Mouse (Mus musculus) spleen, postnatal 4 days (tissue): Measurements from ENCODE around the gene Chd5.

Experiments
- DNase-seq, 2 experiments: peaks; one replicate each; pipeline ENCODE4 v3.0.0; 2022; ENCODE audit warnings: low spot score in 2 of 2

Chd5 gene

DNA sequence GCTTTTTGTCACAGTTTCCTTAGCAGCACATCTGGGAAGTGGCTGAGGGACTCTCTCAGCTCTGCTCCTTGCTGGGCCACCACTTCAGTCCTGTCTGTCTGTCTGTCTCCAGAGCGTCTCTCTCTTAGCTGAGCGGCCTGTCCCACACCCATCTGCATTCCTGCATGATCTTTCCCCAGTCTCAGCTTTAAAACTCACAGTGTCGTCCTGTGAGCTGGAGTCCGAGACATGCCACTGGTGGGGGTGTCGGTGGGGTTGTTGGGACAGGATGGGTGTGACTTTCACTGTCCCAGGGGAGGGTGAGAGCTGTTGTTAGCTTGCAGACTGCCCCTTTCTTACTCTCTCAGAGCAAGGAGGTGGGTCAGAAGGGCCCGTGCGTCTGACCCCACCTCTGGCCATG lies 17.2 kb downstream of the Chd5 start:
- no peak for DNase-seq

DNA sequence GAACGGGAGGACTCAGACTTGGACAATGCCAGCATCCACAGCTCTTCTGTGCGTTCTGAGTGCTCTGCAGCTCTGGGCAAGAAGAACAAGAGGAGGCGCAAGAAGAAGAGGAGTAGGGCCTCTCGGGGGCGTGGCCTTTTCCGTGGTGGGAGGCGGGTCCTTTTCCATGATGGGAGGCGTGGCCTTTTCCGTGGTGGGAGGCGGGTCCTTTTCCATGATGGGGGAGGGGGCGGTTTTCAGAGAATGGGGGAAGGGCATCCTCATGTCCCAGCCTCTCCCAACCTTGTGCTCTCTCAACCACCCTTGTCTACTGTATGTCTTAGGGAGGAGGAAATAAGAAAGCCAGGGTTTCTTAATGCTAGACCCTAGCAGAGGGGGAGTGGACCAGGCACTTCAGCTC lies 21.2 kb downstream of the Chd5 start:
- DNase-seq = no peak

DNA sequence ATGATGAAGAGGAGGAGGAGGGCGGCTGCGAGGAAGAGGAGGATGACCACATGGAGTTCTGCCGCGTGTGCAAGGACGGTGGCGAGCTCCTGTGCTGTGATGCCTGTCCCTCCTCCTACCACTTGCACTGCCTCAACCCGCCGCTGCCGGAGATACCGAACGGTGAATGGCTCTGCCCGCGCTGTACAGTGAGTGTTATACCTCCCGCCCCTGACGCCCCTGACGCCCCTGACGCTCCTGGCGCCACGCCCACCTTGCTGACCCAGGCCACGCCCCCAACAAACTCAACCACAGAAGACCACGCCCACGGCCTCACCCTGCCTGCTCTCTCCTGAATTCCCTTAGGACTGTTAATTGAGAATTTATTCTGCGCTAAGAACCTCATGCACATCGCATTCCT lies 22.4 kb downstream of the Chd5 start:
- DNase-seq = peak in 1 of 2 experiments; percentile 39

DNA sequence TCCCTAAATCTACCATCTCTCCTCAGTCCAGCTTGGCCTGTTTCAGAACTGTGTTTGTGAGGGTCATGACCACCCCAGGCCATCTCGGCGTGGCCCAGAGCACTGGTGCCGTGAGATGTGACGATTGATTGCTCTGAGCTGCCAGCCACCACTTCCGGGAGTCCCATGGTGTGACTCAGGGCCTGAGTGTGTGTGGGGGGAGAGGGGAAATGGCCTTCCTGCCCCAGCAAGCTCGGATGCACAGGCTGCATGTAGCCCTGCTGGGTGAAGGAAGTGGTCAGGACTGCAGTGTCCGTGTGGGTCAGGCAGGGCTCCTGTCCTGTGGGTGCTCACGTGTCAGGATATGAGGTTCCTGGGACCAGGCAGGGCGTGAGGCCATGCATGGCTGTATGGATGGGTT lies 23.7 kb downstream of the Chd5 start:
- no peak for DNase-seq

DNA sequence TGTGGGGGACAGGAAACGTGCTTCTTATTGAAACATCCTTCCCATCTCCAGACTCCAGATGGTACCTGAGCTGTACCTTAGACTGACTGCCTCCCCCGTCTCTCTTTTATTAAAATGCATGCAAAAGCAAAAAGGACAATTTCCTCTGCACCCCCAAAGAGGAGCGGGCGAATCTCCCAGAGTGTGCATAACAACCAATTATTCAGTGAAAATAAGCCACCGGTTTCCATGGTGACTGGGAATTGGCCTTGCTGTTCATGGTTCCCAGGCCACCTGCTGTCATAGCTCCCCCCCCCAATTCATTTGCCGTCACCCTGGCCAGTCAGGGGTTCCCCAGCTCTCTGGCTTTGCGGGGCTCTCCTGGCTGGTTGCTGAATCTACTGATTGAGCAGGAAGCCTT lies 26.8 kb downstream of the Chd5 start:
- no peak for DNase-seq

DNA sequence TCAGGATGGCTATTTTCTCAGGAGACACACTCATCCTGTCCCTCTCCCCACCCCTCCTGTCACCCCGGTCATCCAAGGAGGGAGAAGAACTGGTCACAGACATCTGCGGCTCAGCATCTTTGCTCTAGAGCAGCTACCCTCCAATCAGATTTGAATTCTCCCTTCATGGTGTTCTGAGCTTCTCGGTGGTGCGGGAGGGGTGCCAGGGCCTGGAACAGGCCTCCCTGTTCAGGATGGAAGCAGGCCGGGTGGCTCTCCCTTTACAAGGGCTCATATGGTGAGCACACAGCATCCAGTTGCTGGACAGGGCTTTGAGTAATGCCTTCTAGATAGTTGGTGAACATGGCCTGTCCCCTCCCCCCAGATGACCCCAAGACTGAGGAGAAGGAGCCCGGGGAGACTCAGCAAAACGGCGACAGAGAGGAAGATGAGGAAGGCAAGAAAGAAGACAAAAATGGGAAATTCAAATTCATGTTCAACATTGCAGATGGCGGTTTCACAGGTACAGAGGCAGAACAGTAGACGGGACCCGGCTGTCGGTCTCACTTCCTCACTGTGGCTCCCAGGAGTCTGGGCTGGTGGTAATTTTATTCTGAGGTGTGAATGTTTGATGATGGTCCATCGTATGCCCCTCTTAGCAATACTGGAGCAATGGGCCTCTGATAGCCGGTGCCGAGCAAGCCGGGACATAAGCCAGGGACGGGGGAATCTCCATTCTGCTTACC lies 44.2 kb downstream of the Chd5 start:
- DNase-seq = no peak

DNA sequence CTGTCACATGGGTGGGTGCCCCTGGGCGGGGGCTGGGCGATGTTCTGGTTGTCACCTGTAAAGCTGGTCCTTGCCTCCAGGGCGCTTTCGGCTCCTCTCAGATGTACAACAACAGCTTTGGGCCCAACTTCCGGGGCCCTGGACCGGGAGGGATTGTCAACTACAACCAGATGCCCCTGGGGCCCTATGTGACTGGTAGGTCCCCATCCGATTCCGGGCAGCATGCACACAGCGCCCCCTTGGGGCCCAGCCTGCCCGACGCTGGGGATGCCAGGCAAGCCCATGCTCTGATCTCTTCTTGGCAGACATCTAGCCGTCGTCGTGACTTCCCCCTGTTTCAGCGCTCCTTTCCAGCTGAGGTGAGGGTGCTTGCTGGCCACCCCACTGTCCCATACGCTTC lies 47.2 kb downstream of the Chd5 start:
- DNase-seq = peak in 1 of 2 experiments; percentile 38

DNA sequence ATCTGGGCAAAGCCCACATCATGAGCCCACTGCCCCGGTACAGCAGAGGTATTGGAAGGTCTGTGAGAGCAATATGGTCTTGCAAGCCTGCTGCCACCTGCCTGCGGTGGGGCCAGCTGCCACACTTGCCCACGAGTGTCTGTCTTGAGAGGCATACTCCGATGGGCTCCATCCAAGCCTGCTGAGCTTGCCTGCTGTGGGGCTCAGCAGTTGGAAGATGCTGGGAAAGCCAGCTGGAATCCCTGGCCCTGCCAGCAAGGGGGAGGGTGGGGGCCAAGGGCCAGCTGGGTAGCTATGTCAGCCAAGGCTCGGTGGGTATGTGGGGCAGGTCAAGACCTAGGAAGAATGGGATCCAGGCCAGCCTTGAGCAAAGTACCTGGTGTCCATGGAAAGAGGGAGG lies 53.7 kb downstream of the Chd5 start:
- no peak for DNase-seq

DNA sequence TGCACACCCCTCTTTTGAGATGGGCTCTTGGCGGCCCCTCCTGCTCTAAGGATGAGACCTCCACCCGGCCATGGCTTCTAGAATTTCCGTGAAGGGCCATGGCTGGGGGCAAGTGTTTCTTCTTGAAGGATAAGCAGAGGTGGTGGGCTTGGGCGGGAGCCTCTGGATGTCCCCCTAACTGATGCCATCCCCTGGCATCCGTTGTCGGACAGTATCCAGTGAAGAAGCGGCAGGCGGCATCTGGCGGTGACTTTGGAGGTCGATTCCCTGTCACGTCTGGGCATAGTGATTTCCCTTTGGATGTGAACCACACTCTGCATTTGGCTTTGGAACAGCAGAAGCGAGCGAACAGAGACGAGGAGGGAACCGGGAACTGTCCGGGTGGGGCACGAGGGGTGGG lies 54.2 kb downstream of the Chd5 start:
- no peak for DNase-seq

DNA sequence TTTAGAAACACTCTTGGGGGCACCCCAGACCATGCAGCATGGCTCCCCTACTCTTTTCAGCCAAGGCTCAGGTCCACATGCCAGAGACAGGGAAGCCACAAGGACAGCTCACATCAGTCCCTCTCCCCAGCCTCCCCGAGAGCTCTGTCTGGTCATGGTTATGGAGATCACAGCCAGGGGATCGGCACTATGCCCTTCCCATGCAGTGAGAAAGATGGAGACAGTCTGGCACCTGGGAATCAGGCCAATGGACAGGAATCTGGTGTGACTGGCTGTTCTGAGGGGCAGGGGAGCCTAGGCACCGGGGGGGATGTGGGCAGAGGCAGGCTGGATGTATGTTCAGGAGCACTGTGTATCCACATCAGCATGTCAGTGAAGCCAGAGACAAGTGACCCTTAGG lies 60.5 kb downstream of the Chd5 start:
- DNase-seq = no peak

DNA sequence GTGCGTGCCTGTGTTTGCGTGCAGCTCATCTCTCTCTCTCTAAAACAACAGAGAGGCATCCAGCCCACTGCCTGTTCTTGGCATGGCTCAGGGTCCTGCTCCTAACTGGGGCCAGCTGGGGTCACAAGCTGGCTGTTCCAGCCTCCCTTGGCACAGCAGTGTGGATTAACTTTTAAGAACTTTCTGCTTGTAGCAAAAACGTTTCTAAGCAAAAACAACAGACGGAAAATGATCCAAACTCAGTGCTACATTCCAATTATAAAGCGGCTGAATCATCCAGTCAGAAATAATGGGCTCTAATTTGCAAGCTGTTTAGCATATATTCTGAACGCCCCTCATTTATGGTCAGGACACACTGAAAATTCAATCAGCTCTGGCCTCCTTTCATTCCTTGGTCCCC lies 66.7 kb downstream of the Chd5 start:
- DNase-seq = no peak

DNA sequence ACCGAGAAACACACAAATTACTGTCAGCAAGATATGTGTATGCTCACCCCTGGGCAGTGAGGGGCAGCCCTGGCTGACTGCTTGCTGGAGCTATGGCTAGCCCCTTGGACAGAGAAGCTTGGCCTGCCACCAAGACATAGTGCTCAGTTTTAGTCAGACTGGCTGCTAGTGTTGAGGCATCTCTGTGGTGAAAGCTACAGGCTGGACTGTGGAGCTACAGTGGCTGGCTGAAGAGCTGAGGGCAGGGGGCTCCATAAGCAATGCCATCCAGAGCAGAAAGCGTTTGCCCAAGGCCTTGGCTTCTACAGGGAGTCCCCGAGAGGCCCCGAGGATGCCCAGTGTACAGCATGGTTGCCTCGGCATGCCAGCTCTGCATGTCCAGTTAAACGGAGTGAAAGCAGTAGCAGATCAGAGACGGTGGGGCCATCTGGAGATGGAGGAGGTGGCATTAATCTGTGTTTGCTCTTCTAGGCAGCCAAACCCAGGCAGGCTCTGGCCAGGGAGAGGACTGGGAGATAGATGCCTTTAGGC lies 67.3 kb downstream of the Chd5 start:
- no peak for DNase-seq

DNA sequence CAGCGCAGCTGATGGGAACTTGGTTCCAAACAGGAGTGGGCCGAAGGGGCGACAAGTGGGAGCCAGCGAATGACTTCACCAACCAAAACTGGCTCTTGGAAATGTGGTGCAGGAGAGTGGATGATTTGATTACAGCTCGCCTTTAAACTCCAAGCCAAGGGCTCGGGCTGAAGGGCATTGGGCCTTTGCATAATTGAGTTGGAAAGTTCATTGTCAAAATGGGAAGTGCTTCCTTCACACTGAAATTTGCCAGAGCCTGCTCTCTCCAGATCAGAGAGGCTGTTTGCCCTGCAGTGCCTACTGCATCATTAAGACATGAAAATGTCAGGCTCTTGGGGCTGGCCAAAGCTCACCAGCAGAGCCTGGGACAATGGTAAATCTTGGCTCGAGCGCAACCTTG lies 68.1 kb downstream of the Chd5 start:
- DNase-seq = no peak

DNA sequence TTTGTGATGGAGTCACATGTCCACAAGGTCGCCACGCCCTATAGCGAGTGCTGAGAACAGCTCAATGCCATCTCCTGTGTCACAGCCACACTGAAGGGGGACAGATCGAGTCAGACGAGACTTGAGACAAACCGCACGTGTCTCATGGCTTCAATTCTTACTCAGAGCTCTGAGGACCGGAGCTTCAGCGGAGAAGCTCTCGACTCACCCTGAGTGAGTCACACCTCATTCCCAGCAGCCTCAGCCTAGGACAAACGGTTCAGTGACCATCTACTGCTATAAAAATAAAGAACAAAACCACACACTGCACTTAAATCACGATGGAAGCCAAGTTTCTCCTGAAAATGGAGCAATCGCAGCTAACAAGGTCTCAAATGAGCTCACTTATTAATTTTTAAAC lies 72.5 kb downstream of the Chd5 start:
- DNase-seq = no peak

DNA sequence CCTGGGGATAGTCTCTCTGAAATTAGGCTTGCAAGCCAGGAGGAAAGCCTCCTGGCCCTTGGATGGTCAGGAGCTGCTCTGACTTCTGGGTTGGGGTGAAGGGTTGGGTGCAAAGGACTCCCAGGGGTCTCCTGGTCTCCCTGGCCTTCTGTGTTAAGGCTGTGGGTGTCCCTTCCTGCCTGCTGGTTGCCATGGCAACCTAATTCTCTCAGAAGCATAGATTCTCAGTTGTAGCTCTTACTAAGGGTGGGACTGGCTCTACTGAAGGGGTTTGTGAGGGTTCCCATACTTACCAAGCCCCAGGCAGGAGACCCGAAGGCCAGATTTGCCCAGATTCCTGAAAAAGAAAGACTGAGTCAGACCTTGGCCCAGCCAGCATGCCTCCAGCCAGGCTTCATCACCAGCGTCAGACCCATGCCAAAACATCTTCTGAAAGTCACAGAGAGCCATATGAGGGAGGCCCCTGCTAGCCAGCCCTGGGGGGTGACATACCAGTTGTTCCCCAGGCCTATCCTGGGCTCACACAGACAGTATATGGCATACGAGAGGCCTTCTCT lies 74.2 kb downstream of the Chd5 start:
- no peak for DNase-seq

DNA sequence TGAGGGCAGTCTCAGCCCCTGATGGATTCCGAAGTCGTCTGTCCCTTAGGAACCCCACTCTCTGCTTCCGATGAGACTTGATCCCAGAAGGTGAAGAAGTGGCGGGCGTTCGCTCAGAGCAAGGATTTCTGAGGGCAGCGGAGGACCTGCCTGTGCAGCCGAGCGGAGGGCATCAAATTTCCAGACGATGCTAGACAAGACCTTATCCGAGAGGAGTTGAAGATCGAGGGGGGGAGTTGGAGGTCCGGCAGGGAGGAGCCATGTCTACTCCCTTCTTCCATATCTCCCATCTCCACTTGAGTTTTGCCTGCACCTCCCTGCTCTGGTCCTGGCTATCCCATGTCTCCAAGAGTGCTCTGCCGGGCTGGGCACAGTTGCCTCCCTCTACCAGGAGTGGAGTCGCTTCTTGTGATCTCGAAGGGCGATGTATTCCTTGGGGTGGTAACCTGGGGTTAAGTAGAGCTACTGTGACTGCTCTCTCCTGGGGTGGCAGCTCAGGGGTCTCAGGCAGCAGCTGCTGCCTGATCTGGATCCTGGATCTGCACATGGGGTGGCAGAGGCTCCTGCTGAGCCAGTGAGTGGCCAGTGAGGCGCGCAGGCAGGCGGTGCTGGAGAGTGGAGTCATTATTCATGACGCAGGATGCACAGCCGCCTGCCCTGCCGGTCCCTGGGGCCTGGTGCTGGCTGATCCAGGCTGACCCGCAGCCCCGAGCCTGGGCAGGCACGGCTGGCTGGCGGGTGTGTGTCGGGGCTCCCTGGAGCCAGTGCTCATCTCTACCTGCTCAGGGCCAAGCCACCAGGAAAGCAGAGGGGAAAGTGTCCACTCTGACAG lies 80.0 kb downstream of the Chd5 start:
- DNase-seq = no peak

DNA sequence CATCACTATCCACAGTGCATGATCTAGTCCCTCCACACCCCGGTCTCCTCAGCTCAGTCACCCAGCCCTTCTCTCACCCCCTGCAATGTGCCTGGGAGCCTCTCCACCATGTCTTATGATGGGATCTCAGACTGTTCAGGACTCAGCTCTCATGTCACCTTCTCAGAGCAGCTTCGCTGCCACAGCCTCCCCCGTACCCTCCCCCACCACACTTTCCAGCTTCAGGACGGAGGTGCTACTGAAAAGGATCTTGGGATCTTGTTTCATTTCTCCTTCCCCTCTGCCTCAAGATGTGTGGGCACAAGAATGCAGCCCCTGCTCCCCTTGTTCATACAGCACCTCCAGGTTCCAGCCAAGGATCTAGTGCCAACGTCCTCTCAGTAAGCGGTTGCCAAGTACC lies 85.1 kb downstream of the Chd5 start:
- DNase-seq = no peak

DNA sequence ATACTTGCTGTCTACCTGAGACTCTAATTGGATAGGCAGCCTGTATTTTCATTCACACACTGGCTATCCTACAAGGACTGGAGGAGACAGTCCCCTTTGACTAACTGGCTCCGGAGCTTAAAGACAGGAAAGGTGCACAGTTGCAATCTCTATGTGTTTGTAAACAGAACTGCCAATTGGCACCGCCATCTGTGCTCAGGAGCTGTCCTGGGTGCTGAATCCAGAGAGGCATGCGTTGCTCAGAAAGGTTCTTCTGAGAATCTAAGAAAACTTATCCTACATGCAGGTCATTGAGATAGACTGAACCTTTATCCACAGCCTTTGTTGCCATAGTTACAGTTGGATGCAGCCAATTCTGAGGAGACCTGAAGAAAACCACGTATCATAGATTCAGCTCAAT lies 85.9 kb downstream of the Chd5 start:
- DNase-seq = no peak

DNA sequence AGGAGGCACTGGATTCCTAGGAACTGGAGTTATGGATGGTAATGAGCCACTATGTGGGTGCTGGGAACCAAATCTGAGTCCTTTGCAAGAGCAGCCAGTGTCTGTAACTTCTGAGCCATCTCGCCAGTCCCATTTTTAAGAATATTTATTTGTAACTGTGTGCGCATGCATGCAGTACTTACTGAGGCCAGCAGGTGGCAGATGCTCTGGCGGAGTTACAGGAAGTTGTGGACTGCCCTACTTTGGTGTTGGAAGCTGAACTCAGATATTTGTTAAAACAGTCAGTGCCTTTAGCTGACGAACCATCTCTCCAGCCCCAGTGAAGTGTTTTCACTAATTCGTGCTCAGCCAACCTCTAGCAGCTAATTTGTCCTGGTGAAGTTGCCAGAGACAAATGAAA lies 86.5 kb downstream of the Chd5 start:
- no peak for DNase-seq

DNA sequence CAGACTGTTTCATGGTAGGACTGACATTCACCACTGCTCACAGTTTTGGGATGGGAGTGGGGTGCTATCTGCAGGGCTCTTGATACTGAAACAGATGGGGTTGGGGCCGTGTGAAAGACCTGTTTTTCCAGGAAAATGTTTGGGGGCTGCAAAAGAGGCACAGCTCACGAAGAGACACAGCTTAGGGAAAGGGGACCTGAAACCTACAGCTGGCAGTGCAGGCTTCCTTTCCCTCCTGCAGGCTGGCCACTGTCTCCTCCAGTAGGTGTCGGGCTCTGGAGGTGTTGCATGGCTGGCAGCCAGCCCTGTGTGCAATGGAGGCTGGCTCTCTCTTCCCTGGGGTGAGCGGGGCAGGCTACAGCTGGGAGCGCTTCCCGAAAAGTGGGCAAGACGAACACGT lies 89.8 kb downstream of the Chd5 start:
- no peak for DNase-seq

DNA sequence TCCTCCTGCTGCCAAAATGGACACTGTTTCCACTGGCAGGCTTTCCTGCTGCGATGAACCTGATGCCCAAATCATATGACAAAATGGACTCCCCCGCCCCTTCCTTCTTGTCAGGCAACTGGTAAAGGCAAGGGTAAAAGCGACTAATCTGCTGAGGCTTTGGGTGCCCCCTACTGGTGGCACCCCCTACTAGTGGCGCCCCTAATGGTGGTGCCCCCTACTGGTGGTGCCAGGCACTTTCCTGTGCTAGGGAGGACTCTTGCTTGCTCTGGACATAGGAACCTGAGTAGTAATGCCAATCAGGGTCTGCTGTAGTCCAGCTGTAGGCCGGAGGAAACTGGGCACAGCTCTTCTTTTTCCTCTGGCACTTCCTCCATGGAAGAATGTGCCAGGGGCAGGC lies 93.9 kb downstream of the Chd5 start:
- no peak for DNase-seq

DNA sequence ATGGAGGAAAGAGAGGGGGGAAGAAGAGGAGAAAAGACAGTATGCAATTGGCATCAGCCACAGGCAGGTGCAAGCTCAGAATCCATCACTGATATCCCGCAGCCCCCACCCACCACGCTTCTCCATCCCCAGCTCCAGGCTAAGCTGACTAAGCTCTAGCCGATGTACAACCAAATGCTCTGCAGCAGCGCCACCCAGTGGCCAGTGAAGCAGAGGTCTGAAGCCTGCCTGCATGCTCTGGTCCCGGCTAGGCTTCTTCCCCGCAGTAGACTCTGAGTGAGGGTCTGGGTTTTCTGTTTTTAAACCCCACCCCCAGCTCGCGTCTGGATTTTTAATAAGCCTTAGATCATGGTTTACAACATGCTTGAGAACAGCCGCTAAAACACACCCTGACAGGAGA lies 96.4 kb downstream of the Chd5 start:
- DNase-seq = peak; percentile 73 to 91

DNA sequence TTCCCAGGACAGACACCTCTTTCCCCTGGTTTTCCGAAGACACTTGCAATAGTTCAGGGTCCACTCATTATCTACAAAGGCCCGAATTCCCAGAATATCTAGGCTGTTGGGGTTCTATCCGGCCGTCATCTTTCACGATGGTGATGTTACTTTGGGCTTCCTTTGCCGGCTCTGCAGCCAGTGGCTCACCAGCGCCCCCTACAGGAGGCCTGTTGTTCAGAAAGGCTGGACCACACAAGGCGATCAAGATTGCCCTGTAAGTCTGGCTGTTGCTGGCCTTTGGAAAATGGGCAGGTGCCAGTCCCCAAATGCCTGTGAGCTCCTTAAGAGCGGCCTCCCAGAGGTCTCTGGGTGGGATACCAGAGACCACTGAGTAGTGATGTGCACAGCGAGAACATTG lies 96.8 kb downstream of the Chd5 start:
- peak; percentile 62 to 90 for DNase-seq
